15 mouse cellular contexts compared by ENCODE assay signal in genomic region chr11:77000741-77001140, GRCm38 (mm10). TPM values are rescaled to one million over a fixed set of nuclear protein-coding genes. Genes with fewer than 3 reads are reported as not detected.
"Had no signal": no experiment of that assay in that cellular context is flagged by ENCODE, and none has a peak within 500 bp of the region (broad histone marks: within the 10 kb centered on the region; RNA-seq: fewer than 3 reads in every experiment).

No protein-coding gene starts in this region.

- H3K36me3 ChIP-seq: limb, embryonic 12.5 days; midbrain, embryonic 12.5 days; stomach, embryonic 15.5 days had no signal

- ATAC-seq: inflammation-experienced regulatory T-cells, adult 6 months; lung, postnatal 0 days; midbrain, embryonic 16.5 days had no signal

- H3K4me2 ChIP-seq: limb, embryonic 12.5 days; midbrain, embryonic 12.5 days; stomach, embryonic 15.5 days had no signal

- H3K27ac ChIP-seq: kidney, postnatal 0 days; layer of hippocampus, adult 2 months; limb, embryonic 12.5 days; liver, embryonic 14.5 days; midbrain, embryonic 12.5 days; stomach, embryonic 15.5 days had no signal

- H3K4me3 ChIP-seq: layer of hippocampus, adult 2 months; limb, embryonic 12.5 days; midbrain, embryonic 12.5 days; stomach, embryonic 15.5 days had no signal

- H3K9ac ChIP-seq: limb, embryonic 12.5 days; liver, embryonic 14.5 days; midbrain, embryonic 12.5 days; stomach, embryonic 15.5 days had no signal

- DNase-seq: kidney, adult 11 months; kidney, adult 9 months; kidney, postnatal 4 days; liver; lung, adult 2 months; thymus, postnatal 25 days had no signal

- H3K9me3 ChIP-seq: limb, embryonic 12.5 days; midbrain, embryonic 12.5 days; stomach, embryonic 15.5 days had no signal

RNA-seq across cellular contexts. Expression of gene Slc6a4, which starts 2.3 kb away (rescaled TPM):
- total RNA-seq: layer of hippocampus, adult 2 months had no signal
- polyA plus RNA-seq: inflammation-experienced regulatory T-cells, adult 6 months had no signal
